Mouse (Mus musculus): Measurements from ENCODE around the gene Usp2. TPM values are rescaled to one million over a fixed set of nuclear protein-coding genes. Genes with fewer than 3 reads are reported as not detected.

Usp2 gene
- total RNA-seq (2021) = 100 to 1,000 TPM; 102 to 133 TPM
- long read RNA-seq, experiment 1, transcript Usp2-203 (13 exons, 2,122 nt) = minor isoform, 25 of 82 reads
- long read RNA-seq, experiment 1, transcript Usp2-202 (12 exons, 2,057 nt) = major isoform, 32 of 82 reads
- long read RNA-seq, experiment 1, partial matches to known transcripts = 11 of 82 reads
- long read RNA-seq, experiment 1, other reads (novel, unspliced or antisense) = 12 of 82 reads
- long read RNA-seq, experiment 2, transcript Usp2-201 (13 exons, 3,867 nt) = minor isoform, 6 of 126 reads
- long read RNA-seq, experiment 2, transcript Usp2-202 (12 exons, 2,057 nt) = major isoform, 56 of 126 reads
- long read RNA-seq, experiment 2, transcript Usp2-203 (13 exons, 2,122 nt) = minor isoform, 23 of 126 reads
- long read RNA-seq, experiment 2, partial matches to known transcripts = 15 of 126 reads
- long read RNA-seq, experiment 2, other reads (novel, unspliced or antisense) = 22 of 126 reads

- DNase-seq = peak; percentile 99
Measured at GRCm38 (mm10) chr9:44066785-44067225, at the start of gene Usp2. Usp2 (plus strand) TSS chr9:44067021.

- DNase-seq = no peak
Measured at GRCm38 (mm10) chr9:44017846-44018245, 49.0 kb upstream of the Usp2 start.

GRCm38 (mm10) chr9:44020001-44020400 is 46.8 kb upstream of the Usp2 start:
- DNase-seq = no peak

- DNase-seq = no peak
Measured at GRCm38 (mm10) chr9:44022100-44022847, 44.5 kb upstream of the Usp2 start.

GRCm38 (mm10) chr9:44024096-44024495 is 42.7 kb upstream of the Usp2 start:
- no peak for DNase-seq

- no peak for DNase-seq
Measured at GRCm38 (mm10) chr9:44029580-44030236, 37.1 kb upstream of the Usp2 start.

- DNase-seq = no peak
Measured at GRCm38 (mm10) chr9:44030646-44031045, 36.2 kb upstream of the Usp2 start.

GRCm38 (mm10) chr9:44031079-44031478 is 35.7 kb upstream of the Usp2 start:
- DNase-seq = no peak

GRCm38 (mm10) chr9:44031946-44032345 is 34.9 kb upstream of the Usp2 start:
- DNase-seq = no peak

- DNase-seq = no peak
Measured at GRCm38 (mm10) chr9:44033317-44033716, 33.5 kb upstream of the Usp2 start.

- no peak for DNase-seq
Measured at GRCm38 (mm10) chr9:44033957-44034727, 32.7 kb upstream of the Usp2 start.

GRCm38 (mm10) chr9:44037106-44037505 is 29.7 kb upstream of the Usp2 start:
- DNase-seq = no peak

- DNase-seq = no peak
Measured at GRCm38 (mm10) chr9:44041511-44042395, 25.1 kb upstream of the Usp2 start.

GRCm38 (mm10) chr9:44042396-44042680 is 24.5 kb upstream of the Usp2 start:
- no peak for DNase-seq

- DNase-seq = peak; percentile 33
Measured at GRCm38 (mm10) chr9:44042836-44043707, 23.7 kb upstream of the Usp2 start, which contains the start of gene Thy1. Thy1 (plus strand) TSS chr9:44043384.

GRCm38 (mm10) chr9:44043708-44044425 is 23.0 kb upstream of the Usp2 start:
- DNase-seq = no peak

GRCm38 (mm10) chr9:44044426-44045157 is 22.2 kb upstream of the Usp2 start:
- DNase-seq = no peak

GRCm38 (mm10) chr9:44045158-44045883 is 21.5 kb upstream of the Usp2 start:
- DNase-seq = no peak

Data from gastrocnemius, postnatal 10 days (tissue).